Mouse (Mus musculus) cerebellum, adult 2 months (tissue): ENCODE measurements around the gene Dpy19l3. TPM values are rescaled to one million over a fixed set of nuclear protein-coding genes. Genes with fewer than 3 reads are reported as not detected.

Experiments
- DNase-seq, 2 experiments: peaks; one replicate each; pipeline ENCODE4 v3.0.0; 2021
- H3K27ac ChIP-seq: fragments of 200-500 bp; 2 replicates; pipeline ENCODE4 v1.5.1; 2012; ENCODE audit warnings: low read length, control low read depth, inconsistent platforms; ENCODE audit not compliant: insufficient read depth
- H3K27me3 ChIP-seq: fragments of 200-500 bp; 2 replicates; pipeline ENCODE4 v1.6.1; 2012; ENCODE audit warnings: inconsistent platforms, mild to moderate bottlenecking, low read length, moderate library complexity; ENCODE audit not compliant: control insufficient read depth, insufficient read depth
- H3K4me1 ChIP-seq: fragments of 200-500 bp; 2 replicates; pipeline ENCODE4 v1.6.1; 2011; ENCODE audit warnings: low read length; ENCODE audit not compliant: control insufficient read depth, insufficient read depth
- H3K4me3 ChIP-seq: fragments of 200-500 bp; replicated peaks from 2 replicates; pipeline ENCODE3; 2011; ENCODE audit warnings: mild to moderate bottlenecking, low read depth, low read length, control low read depth; ENCODE audit not compliant: insufficient read depth
- CTCF ChIP-seq: fragments of 200-500 bp; IDR thresholded peaks from 2 replicates; pipeline ENCODE4 v1.5.1; 2011; ENCODE audit warnings: low read depth, mild to moderate bottlenecking, control low read depth, low read length, moderate library complexity, borderline replicate concordance; ENCODE audit not compliant: insufficient read depth
- POLR2A ChIP-seq: fragments of 200-500 bp; IDR thresholded peaks from 2 replicates; pipeline ENCODE4 v1.6.1; 2011; ENCODE audit warnings: low read length, control low read depth, borderline replicate concordance; ENCODE audit not compliant: insufficient read depth
- WGBS: fragments of 180-500 bp; shearing (Covaris S2); methylation state at CpG from one replicate; pipeline ENCODE4 v1.1.7; 2018; 5-methylcytosine and 5-hydroxymethylcytosine counted together
- polyA plus RNA-seq: library from polyadenylated mRNA; depleted of rRNA; stranded (reverse); fragments of >200 nt; gene quantifications from 2 replicates; pipeline ENCODE4 v1.2.3, GENCODE M21; 2012

Gene Dpy19l3
- polyA plus RNA-seq, 1 experiment, result 25.5 TPM

GRCm38 (mm10) chr7:35732585-35733059, 21.6 kb downstream of the Dpy19l3 start:
- Histone ChIP-seq H3K4me3 (no peak overlapping the region), H3K27ac (no peak overlapping the region), H3K4me1 (no peaks in the 10 kb centered on the region; the same call in 1 of the 2 replicates), H3K27me3 (no peaks in the 10 kb centered on the region)
- no peak for TF ChIP-seq POLR2A
- no peak for TF ChIP-seq CTCF
- 38% methylated on average over 10 of the region's 10 CpGs for WGBS
- no peak for DNase-seq

- no peaks in the 10 kb centered on the region; the same call in 1 of the 2 replicates for H3K4me1 ChIP-seq
- no peak overlapping the region for H3K4me3 ChIP-seq
- H3K27ac ChIP-seq, result no peak overlapping the region
- TF ChIP-seq CTCF, result no peak
- no peak for TF ChIP-seq POLR2A
- WGBS, result 87% methylated on average over 9 of the region's 9 CpGs
- DNase-seq, result no peak
- H3K27me3 ChIP-seq, result no peaks in the 10 kb centered on the region
These were observed 24.6 kb downstream of the Dpy19l3 start for GRCm38 (mm10) chr7:35729621-35730031.

DNA sequence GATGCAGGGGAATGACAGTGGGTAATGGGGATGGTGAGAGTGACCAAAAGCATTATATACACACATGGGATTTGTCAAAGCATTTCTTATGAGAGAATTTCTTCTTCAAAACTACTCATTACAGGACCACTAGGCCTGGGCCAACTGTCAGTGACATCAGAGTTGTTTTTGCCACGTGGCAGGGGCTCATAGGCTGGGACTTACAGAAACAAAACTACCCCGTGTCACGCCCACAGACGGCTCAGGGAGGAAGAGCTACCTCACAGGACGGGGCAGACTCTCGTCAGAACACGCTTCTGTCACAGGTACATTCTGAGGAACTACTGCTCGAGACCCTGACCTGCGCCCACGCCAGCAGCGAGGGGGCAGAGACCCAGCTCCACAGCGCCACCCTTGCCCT, 25.9 kb downstream of the Dpy19l3 start:
- 97% methylated on average over 12 of the region's 12 CpGs for WGBS
- TF ChIP-seq CTCF (no peak), POLR2A (no peak)
- no peak for DNase-seq

GRCm38 (mm10) chr7:35723035-35723434, 31.2 kb downstream of the Dpy19l3 start:
- Histone ChIP-seq H3K4me1 (no peaks in the 10 kb centered on the region), H3K27ac (no peak overlapping the region), H3K4me3 (no peak overlapping the region), H3K27me3 (no peaks in the 10 kb centered on the region)
- TF ChIP-seq POLR2A (no peak), CTCF (no peak)
- 98% methylated on average over 2 of the region's 2 CpGs for WGBS
- DNase-seq, result no peak

More for the DNA sequence above, 25.9 kb downstream of the Dpy19l3 start:
- Histone ChIP-seq H3K27me3 (no peaks in the 10 kb centered on the region), H3K27ac (no peak overlapping the region), H3K4me1 (no peaks in the 10 kb centered on the region), H3K4me3 (no peak overlapping the region)

DNA sequence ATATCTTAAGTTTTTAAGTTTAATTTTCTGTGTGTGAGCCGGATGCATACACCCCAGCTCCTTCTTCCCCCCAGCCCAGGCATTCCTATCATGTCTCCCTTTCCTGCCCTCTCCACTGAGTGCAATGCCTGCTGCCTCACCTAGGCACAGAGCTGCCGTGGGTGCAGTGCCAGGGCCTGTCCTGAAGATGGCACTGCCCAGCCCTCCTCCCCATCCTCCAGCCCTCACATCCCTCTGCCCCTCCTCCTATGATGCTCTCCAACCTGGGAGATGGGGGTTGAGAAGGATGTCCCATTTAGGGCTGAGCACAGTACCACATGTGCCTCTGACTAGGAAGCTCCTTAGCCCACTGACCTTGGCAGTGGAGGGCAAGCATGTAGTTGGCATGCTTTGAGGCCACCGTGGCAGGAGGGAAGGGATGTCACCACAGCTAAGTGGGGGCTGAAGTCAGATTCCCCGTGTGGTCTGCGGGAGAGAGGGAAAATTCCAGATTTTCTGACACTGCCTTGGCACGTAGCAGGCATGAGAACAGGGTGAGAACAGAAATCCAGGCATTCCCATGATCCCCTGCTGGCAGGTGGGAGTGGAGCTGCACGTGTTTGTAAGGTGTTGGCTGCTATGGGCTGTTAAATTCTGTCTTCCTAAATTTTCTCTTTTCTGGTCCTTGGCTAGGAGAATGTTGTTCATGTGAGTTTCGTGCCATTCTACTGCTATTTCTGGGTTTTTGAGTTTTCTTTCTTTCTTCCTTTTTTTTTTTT, 35.7 kb downstream of the Dpy19l3 start:
- TF ChIP-seq CTCF, result 0 out of 2 replicates have a peak, but pooled peaks have one; percentile 11
- no peak for TF ChIP-seq POLR2A

GRCm38 (mm10) chr7:35710366-35710765, 43.9 kb downstream of the Dpy19l3 start:
- DNase-seq, result no peak
- 87% methylated on average over 5 of the region's 5 CpGs for WGBS
- Histone ChIP-seq H3K27ac (no peak overlapping the region), H3K4me3 (no peak overlapping the region), H3K4me1 (no peaks in the 10 kb centered on the region), H3K27me3 (no peaks in the 10 kb centered on the region)
- no peak for TF ChIP-seq POLR2A
- TF ChIP-seq CTCF, result no peak

More for the DNA sequence above, 35.7 kb downstream of the Dpy19l3 start:
- H3K4me3 ChIP-seq, result no peak overlapping the region
- whole genome bisulfite sequencing, result 54% methylated on average over 8 of the region's 8 CpGs
- no peak for DNase-seq
- no peaks in the 10 kb centered on the region for H3K27me3 ChIP-seq
- no peaks in the 10 kb centered on the region for H3K4me1 ChIP-seq
- H3K27ac ChIP-seq, result no peak overlapping the region

DNA sequence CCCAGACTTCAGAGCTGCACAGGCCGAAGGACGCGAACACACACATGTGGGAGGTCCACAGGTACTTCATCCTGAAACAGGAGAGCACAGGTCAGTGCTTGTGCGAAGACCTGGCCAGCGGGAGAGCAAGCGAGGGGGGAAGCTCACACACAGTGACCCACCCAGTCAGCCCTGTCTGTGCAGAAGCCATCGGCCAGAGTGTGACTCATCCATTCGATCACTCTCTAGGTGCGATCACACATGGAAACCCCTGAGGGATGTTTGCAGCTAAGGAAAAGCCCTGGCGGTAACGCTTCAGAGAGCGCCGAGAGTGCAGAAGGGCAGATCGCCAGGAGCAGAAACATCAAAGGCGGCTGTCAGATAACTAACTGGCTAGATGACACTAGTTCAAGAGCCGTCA, 46.2 kb downstream of the Dpy19l3 start:
- no peak overlapping the region for H3K4me3 ChIP-seq
- no peak for DNase-seq
- H3K27me3 ChIP-seq, result no peaks in the 10 kb centered on the region
- TF ChIP-seq POLR2A (no peak), CTCF (no peak)
- H3K4me1 ChIP-seq, result no peaks in the 10 kb centered on the region
- no peak overlapping the region for H3K27ac ChIP-seq
- 70% methylated on average over 16 of the region's 16 CpGs for WGBS

GRCm38 (mm10) chr7:35699005-35699404, 55.2 kb downstream of the Dpy19l3 start:
- TF ChIP-seq CTCF (no peak), POLR2A (no peak)
- WGBS, result 69% methylated on average over 8 of the region's 8 CpGs
- no peak overlapping the region for H3K4me3 ChIP-seq
- no peaks in the 10 kb centered on the region for H3K4me1 ChIP-seq
- no peak overlapping the region for H3K27ac ChIP-seq
- no peak for DNase-seq
- H3K27me3 ChIP-seq, result no peaks in the 10 kb centered on the region
